Mouse (Mus musculus) adipose tissue, adult 10 weeks (tissue): ENCODE results near the gene Washc2. TPM values are rescaled to one million over a fixed set of nuclear protein-coding genes. Genes with fewer than 3 reads are reported as not detected.

ENCODE experiments used
- polyA plus RNA-seq: library from polyadenylated mRNA; stranded (reverse); fragments of 350-450 nt; fragmentation: Illumina TruSeq; extraction: RNeasy Lipid Tissue Mini Kit (QIAGEN cat#74804); gene quantifications from one replicate; pipeline ENCODE4 v1.2.3, GENCODE M21; 2014; ENCODE audit warnings: low read depth, low replicate concordance

Washc2 gene
- polyA plus RNA-seq, result 49.0 TPM

DNA sequence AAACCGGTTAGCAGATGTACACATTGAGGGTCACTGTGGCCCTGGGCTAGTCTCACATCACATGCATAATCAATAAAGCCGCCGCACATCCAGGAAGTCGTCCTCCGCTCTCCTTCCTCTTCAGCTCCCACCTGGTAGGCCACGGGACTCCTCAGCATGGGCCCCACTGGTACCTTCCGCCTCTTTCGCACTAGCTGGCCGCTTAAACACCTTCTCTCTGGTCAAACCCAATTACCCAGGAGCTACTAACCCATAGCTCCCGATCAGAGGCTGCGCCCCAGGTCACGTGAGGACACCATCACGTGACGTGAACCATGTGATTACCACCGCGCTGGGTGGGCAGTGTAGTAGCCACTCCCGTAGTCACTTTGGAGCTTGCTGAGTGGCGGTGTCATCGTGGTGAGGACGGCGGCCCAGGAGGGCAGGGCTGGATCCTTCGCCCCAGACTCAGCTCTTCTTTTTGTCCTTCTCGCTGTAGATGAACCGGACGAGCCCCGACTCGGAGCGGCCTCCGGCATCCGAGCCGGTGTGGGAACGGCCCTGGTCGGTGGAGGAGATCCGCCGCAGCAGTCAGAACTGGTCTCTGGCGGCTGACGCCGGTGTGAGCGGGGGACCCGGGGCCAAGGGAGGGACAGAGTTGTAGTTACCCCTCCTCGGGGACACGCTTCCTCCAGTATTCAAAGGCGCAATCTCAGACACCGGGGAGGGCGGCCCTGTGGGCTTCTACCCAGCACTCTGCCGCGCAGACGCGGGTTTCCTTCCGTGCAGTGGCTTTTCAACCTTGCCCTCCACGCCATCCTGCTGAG is at the start of gene Washc2:
Gene Washc2 (plus strand): TSS at position 310 of the 806 bp plus-strand sequence.

GRCm38 (mm10) chr6:116193394-116194393 is 14.1 kb upstream of the Washc2 start, which contains the start of gene Tmcc1:
TSS of gene Tmcc1 (minus strand) at chr6:116193486.

GRCm38 (mm10) chr6:116264018-116264651 is 56.3 kb downstream of the Washc2 start, which contains the start of gene Zfand4:
TSS of gene Zfand4 (plus strand) at chr6:116264222.

Other genes with a start within 250 kb of the Washc2 start
- 53.7 TPM for gene Plxnd1, start 213.0 kb upstream of the Washc2 start, polyA plus RNA-seq
- 19.0 TPM for gene Tmcc1, start 14.6 kb upstream of the Washc2 start, polyA plus RNA-seq
- 8.2 TPM for gene Zfand4, start 56.2 kb downstream of the Washc2 start, polyA plus RNA-seq
- 95.9 TPM for gene March8, start 130.0 kb downstream of the Washc2 start, polyA plus RNA-seq